8 mouse cellular contexts compared by ENCODE assay signal in genomic region chr13:47043030-47043680, GRCm38 (mm10). TPM values are rescaled to one million over a fixed set of nuclear protein-coding genes. Genes with fewer than 3 reads are reported as not detected.
DNase-seq lines count a peak whose midpoint lies in the region; ATAC-seq and TF ChIP-seq lines count a peak whose summit lies in the region.

Kdm1b (plus strand) TSS chr13:47043499.

- peak within 1 kb of the TSS; percentile 100 for H3K4me3 ChIP-seq in bone marrow macrophage, adult 2 months (ENCODE audit: insufficient read depth, low read length)
- H3K4me3 ChIP-seq in embryonic fibroblast, embryonic 13.5 days (ENCODE audit: insufficient read depth, low read length), result peak within 1 kb of the TSS; percentile 81
- peak within 1 kb of the TSS; percentile 83 for H3K4me3 ChIP-seq in kidney, embryonic 14.5 days (ENCODE audit: low read length)
- H3K4me3 ChIP-seq in limb, embryonic 15.5 days, result peak within 1 kb of the TSS; percentile 88

- peak; percentile 98 for ATAC-seq in kidney, embryonic 14.5 days (ENCODE audit: low FRiP score, low TSS enrichment)
- peak; percentile 97 for ATAC-seq in limb, embryonic 15.5 days (ENCODE audit: insufficient number of reproducible peaks, low FRiP score, low TSS enrichment, low read depth)

- H3K4me1 ChIP-seq in bone marrow macrophage, adult 2 months (ENCODE audit: control insufficient read depth, insufficient read depth, low read length), result peaks cover 12% of the 10 kb centered on the region
- no peaks in the 10 kb centered on the region for H3K4me1 ChIP-seq in embryonic fibroblast, embryonic 13.5 days (ENCODE audit: control insufficient read depth, insufficient read depth, low read length)
- peaks cover 6% of the 10 kb centered on the region; the same call in 1 of the 2 replicates for H3K4me1 ChIP-seq in kidney, embryonic 14.5 days (ENCODE audit: control insufficient read depth, insufficient read depth, low read length)
- peaks cover 11% of the 10 kb centered on the region for H3K4me1 ChIP-seq in limb, embryonic 15.5 days

- peak within 1 kb of the TSS; percentile 75 for H3K9ac ChIP-seq in kidney, embryonic 14.5 days (ENCODE audit: low read depth, low read length)
- H3K9ac ChIP-seq in limb, embryonic 15.5 days, result peak within 1 kb of the TSS; percentile 77

- no peak for TF ChIP-seq CTCF in bone marrow macrophage, adult 2 months (IDR thresholded peaks at IDR 0.05; ENCODE audit: low read depth, low read length)
- TF ChIP-seq CTCF in embryonic fibroblast, embryonic 13.5 days (IDR thresholded peaks at IDR 0.05; ENCODE audit: borderline replicate concordance, insufficient read depth, low read length), result no peak

- peak; percentile 99 for DNase-seq in A20 (ENCODE audit: low read depth, low spot score)
- peak; percentile 98 to 99 for DNase-seq in heart, adult 9 months (ENCODE audit: low spot score in 2 of 2)
- DNase-seq in monocyte, adult 2 months (ENCODE audit: low read depth in 1 of 2, low spot score in 2 of 2), result peak; percentile 98 to 99
- DNase-seq in spleen, postnatal 36 days (ENCODE audit: low spot score in 2 of 2), result peak; percentile 98 to 99

- no peaks in the 10 kb centered on the region for H3K27me3 ChIP-seq in kidney, embryonic 14.5 days (ENCODE audit: control insufficient read depth, insufficient read depth, low read length)
- H3K27me3 ChIP-seq in limb, embryonic 15.5 days, result no peaks in the 10 kb centered on the region

- H3K36me3 ChIP-seq in kidney, embryonic 14.5 days (ENCODE audit: control insufficient read depth, insufficient read depth, low read length), result no peaks in the 10 kb centered on the region
- H3K36me3 ChIP-seq in limb, embryonic 15.5 days, result no peaks in the 10 kb centered on the region

- H3K4me2 ChIP-seq in kidney, embryonic 14.5 days (replicated peaks; ENCODE audit: low read depth, low read length), result peak within 1 kb of the TSS; percentile 99
- H3K4me2 ChIP-seq in limb, embryonic 15.5 days, result peak within 1 kb of the TSS; percentile 98

- H3K27ac ChIP-seq in bone marrow macrophage, adult 2 months (ENCODE audit: insufficient read depth, low read depth, low read length), result no peak within 1 kb of the TSS
- H3K27ac ChIP-seq in embryonic fibroblast, embryonic 13.5 days (ENCODE audit: insufficient read depth, low read length), result no peak within 1 kb of the TSS
- peak within 1 kb of the TSS; percentile 42; the same call in 1 of the 2 replicates for H3K27ac ChIP-seq in kidney, embryonic 14.5 days (ENCODE audit: low read depth, low read length)
- H3K27ac ChIP-seq in limb, embryonic 15.5 days, result peak within 1 kb of the TSS; percentile 79

- TF ChIP-seq POLR2A in bone marrow macrophage, adult 2 months (IDR thresholded peaks at IDR 0.05; ENCODE audit: borderline replicate concordance, low read depth, low read length), result no peak; the same call in 1 of the 2 replicates
- peak; percentile 94 for TF ChIP-seq POLR2A in embryonic fibroblast, embryonic 13.5 days (IDR thresholded peaks at IDR 0.05; ENCODE audit: low read depth, low read length)

- H3K9me3 ChIP-seq in kidney, embryonic 14.5 days (ENCODE audit: control insufficient read depth, low read length), result no peaks in the 10 kb centered on the region
- H3K9me3 ChIP-seq in limb, embryonic 15.5 days, result no peaks in the 10 kb centered on the region

- WGBS in kidney, embryonic 14.5 days, result under 1% methylated on average over 47 of the region's 48 CpGs
- under 1% methylated on average over 48 of the region's 48 CpGs for WGBS in limb, embryonic 15.5 days

RNA-seq across cellular contexts. Expression of gene Kdm1b, which starts in this region (rescaled TPM):
- 11.6 and 13.7 TPM in 2 replicates for polyA plus RNA-seq in bone marrow macrophage, adult 2 months (2012; ENCODE audit: insufficient read depth, insufficient read length, missing spikeins)
- 11.3 and 12.1 TPM in 2 replicates for polyA plus RNA-seq in embryonic fibroblast, embryonic 13.5 days (2011; ENCODE audit: insufficient read length, low read depth, missing spikeins)
- 8.6 and 12.1 TPM in 2 replicates for polyA plus RNA-seq in kidney, embryonic 14.5 days (2014; fragmentation: Nextera tagmentation; extraction: Ambion mirVana)
- polyA plus RNA-seq in limb, embryonic 15.5 days (2015; fragmentation: Nextera tagmentation; extraction: Ambion mirVana), result 12.9 and 14.3 TPM in 2 replicates

Comparison
In these comparisons a context has a peak if more than half of its experiments do, and no peak if none do; other contexts are left out.
1. H3K27ac ChIP-seq: peak in kidney, embryonic 14.5 days (single experiment) and limb, embryonic 15.5 days (single experiment); none in bone marrow macrophage, adult 2 months (single experiment) and embryonic fibroblast, embryonic 13.5 days (single experiment).
2. Peak in every context shown above with its lines, with median percentiles within 50 percentile points of each other: DNase-seq and H3K4me3 ChIP-seq.